Mouse (Mus musculus) brain, embryonic 14.5 days (tissue): ENCODE results near the gene Hipk4.

Experiments used
- CTCF ChIP-seq: fragments of 200-500 bp; IDR thresholded peaks from 2 replicates; pipeline ENCODE4 v1.5.1; 2012; ENCODE audit warnings: inconsistent platforms, mild to moderate bottlenecking, moderate library complexity, borderline replicate concordance; ENCODE audit not compliant: insufficient read depth, insufficient read length; ENCODE audit errors: extremely low read depth
- POLR2A ChIP-seq: fragments of 200-500 bp; IDR thresholded peaks from 2 replicates; pipeline ENCODE4 v1.6.1; 2012; ENCODE audit warnings: mild to moderate bottlenecking, inconsistent platforms, borderline replicate concordance; ENCODE audit not compliant: poor library complexity, insufficient read depth, insufficient read length, severe bottlenecking; ENCODE audit errors: extremely low read depth

GRCm38 (mm10) chr7:27536618-27537017 lies 13.6 kb downstream of the Hipk4 start:
- TF ChIP-seq POLR2A = no peak
- no peak for TF ChIP-seq CTCF
